Mouse (Mus musculus) embryo, embryonic 10 days (tissue): ENCODE results near the gene Tnfsf9.

Experiments used
- DNase-seq: peaks from one replicate; pipeline ENCODE4 v3.0.0-alpha.2; 2015; ENCODE audit warnings: low spot score

Gene Tnfsf9

GRCm38 (mm10) chr17:57134693-57135092, 29.6 kb downstream of the Tnfsf9 start:
- DNase-seq, result no peak

DNA sequence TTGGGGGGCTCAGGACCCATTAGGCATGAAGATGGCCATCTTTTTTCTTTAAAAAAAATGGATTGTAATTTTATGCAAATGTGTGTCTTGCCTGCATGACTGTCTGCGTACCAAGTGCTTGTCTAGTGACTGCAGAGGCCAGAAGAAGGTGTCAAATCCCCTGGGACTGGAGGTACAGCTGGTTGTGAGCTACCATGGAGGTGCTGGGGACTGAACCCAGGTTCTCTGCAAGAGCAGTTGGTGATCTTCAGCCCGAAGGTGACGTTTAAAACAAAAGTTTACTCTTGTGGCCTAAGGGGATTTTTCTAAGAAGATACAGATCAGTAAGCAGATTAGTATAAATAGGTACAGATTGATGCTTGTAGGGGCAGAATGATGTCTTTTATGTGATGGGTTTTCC, 30.5 kb downstream of the Tnfsf9 start:
- DNase-seq, result no peak

DNA sequence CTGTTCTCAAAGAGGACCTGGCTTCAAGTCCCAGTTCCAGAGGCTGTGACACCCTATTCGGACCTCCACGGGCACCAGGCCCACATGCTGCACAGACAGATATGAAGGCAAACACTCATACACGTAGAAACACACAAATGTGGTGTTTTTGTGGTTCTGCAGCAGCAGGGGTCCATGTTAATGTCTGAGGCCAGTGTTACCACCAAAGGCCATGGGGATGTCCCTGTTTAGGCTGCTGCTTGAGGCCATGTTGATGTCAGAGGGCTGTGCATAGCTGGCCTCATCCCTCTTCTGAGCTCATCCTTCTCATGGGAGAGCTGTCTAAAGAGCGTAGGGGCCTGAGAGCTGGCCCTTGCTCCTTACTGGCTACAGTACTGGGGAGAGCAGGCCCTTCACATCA, 33.6 kb downstream of the Tnfsf9 start:
- no peak for DNase-seq

- no peak for DNase-seq
These were observed 34.6 kb downstream of the Tnfsf9 start for GRCm38 (mm10) chr17:57139708-57140107.

DNA sequence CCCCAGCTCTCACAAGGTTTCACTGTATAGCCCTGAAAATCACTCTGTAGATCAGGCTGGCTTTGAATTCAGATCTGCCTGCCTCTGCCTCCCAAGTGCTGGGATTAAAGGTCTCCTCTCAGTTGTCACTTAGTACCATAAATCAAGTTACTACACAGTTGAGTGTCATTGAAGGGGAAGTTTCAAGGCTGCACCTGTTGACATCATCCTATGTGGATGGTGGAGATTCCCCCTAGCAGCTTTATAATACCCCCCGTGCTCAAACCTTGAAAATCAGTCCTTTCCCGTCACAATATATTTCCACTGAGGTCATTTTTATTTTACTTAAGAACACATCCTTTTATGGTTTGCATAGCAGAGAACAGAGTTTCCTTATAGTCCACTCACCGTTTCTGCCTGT, 38.6 kb downstream of the Tnfsf9 start:
- DNase-seq, result no peak

DNA sequence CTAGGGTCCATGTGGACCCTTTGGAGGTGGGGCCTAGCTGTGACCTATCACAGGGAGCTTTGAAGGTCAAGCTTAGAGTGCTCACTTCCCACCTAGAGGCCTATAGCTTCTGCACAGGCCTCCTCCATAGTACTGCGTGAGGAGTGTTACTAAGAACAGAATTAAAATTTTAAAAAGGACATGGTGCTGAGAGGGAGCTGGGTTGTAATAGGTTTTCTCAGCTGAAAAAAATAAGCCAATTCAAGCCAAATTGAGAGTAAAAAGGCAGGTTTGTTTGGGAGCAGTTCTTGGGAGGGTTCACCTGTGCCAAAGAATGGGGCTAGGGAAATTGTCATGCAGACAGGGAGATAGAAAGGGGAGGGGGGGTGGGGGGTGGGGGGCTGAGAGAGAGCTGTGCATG, 40.0 kb downstream of the Tnfsf9 start:
- DNase-seq, result no peak

DNA sequence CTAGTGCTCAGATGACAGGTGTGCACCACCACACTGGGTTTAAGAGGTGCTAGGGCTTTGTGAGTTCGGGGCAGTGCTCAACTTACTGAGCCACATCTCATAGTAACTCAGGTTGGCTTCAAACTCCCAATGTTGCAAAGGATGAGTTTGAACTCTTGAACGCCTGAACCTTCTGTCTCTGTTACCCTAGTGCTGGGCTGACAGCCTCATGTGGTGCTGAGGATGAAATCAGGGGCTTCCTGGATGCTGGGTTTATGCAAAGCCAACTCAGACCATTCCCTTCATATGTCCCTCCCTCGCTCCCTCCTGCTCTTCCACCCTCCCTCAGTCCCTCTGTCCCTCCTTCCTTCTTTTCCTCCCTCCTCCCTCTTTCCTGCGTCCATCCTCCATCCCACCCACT, 43.2 kb downstream of the Tnfsf9 start:
- no peak for DNase-seq

- peak; percentile 51 for DNase-seq
These were observed 44.1 kb downstream of the Tnfsf9 start, which contains the start of gene Cd70 for GRCm38 (mm10) chr17:57148994-57149803. Gene Cd70 (minus strand): TSS chr17:57149777.

DNA sequence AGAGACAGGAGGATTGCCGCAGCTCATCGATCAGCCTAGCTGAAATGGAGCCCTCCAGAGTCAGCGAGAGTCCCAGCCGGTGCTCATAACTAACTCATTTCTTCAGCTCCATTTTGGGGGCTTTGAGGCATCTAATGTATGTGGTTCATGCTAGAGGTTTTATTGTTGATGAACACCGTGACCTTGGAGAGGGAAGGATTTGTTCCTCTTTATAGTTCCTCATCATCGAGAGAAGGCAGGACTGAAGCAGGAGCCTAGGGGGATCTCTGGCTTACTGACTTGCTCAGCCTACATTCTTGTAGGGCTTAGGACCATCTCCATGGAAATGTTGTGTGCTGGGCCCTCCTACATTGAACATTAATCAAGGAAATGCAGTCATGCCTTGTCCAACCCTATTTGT, 47.9 kb downstream of the Tnfsf9 start:
- no peak for DNase-seq

DNA sequence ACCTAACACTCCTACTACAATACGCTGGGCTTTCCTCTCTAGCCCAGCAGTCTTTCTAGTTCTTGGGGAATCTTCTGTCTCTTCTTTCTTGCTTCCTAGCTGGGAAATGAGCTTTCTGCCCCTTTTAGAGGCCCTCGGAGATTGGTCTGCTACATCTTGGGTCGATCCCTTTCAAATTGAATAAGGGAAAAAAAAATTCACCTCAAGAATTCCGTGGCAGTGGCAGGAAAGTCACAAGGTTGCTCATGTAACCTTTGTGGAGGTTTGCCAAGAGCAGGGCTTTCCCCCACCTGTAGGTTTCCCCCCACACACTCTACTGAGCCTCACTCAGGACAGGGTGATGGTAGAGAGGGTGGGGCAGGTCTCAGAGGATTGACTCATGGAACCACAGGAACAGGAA, 48.7 kb downstream of the Tnfsf9 start:
- DNase-seq, result no peak
